Mouse (Mus musculus): ENCODE measurements around the gene Pomc. TPM values are rescaled to one million over a fixed set of nuclear protein-coding genes. Genes with fewer than 3 reads are reported as not detected.
A peak's percentile ranks its signal among the peaks of the same experiment; 100 is the strongest.
"Not testable (repeated sequence)": the region's sequence is repeated elsewhere in the genome, so short reads cannot be mapped to it uniquely, and the experiment has no call there.

Gene Pomc
- total and polyA plus RNA-seq, 3 experiments, result not detected

DNA sequence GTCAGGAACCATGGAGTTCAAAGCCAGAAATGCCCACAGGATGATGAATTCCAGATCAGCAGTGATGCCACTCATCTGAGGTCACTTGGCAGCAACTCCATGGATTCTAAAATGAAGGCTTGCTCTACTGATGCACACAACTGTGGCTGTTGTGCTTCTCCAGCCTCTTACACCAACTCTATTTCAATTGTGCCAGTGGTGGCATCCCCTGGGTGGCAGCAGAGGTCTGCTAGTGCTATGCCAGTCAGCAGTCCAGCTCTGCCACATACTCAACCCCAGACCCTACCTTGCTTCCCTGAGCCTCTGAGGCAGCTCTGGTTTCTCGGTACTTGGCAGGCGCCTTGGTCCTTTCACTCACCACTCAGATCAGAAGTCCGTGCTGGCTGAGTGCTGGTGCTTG lies 25.9 kb upstream of the Pomc start:
- H3K9me3 ChIP-seq (replicated peaks), result no peaks in the 10 kb centered on the region
- H3K27me3 ChIP-seq (ENCODE audit: insufficient read depth, low read length), result no peaks in the 10 kb centered on the region
- no peak for DNase-seq (ENCODE audit: low spot score)
- TF ChIP-seq TAL1 (conservative IDR thresholded peaks at IDR 0.05; ENCODE audit: low read depth, low read length) (no peak), POLR2AphosphoS5 (IDR thresholded peaks at IDR 0.05; ENCODE audit: insufficient replicate concordance, low read depth, low read length) (no peak), GATA2 (IDR thresholded peaks at IDR 0.05; ENCODE audit: borderline replicate concordance, low read depth, low read length) (no peak), CTCF (IDR thresholded peaks at IDR 0.05; ENCODE audit: low read depth, low read length) (no peak), GATA1 (IDR thresholded peaks at IDR 0.05; ENCODE audit: borderline replicate concordance, low read length) (no peak)
- H3K4me3 ChIP-seq (ENCODE audit: low read depth, low read length), result no peak overlapping the region
- no peaks in the 10 kb centered on the region for H3K4me1 ChIP-seq (ENCODE audit: insufficient read depth, low read depth, low read length)
- no peak for ATAC-seq (ENCODE audit: extremely low read depth, insufficient number of reproducible peaks, low FRiP score, poor library complexity, severe bottlenecking)
- no peaks in the 10 kb centered on the region for H3K36me3 ChIP-seq (replicated peaks)

GRCm38 (mm10) chr12:3930090-3930865 lies 24.5 kb upstream of the Pomc start:
- H3K4me3 ChIP-seq (ENCODE audit: low read depth, low read length); ATAC-seq (ENCODE audit: extremely low read depth, insufficient number of reproducible peaks, low FRiP score, poor library complexity, severe bottlenecking); DNase-seq (ENCODE audit: low spot score); H3K27me3 ChIP-seq (ENCODE audit: insufficient read depth, low read length); H3K36me3 ChIP-seq (replicated peaks); H3K9me3 ChIP-seq (replicated peaks); H3K4me1 ChIP-seq (ENCODE audit: insufficient read depth, low read depth, low read length): not testable (repeated sequence)

GRCm38 (mm10) chr12:3942026-3942425 lies 12.7 kb upstream of the Pomc start:
- no peak overlapping the region for H3K4me3 ChIP-seq (ENCODE audit: low read depth, low read length)
- no peaks in the 10 kb centered on the region for H3K9me3 ChIP-seq (replicated peaks)
- no peak for DNase-seq (ENCODE audit: low spot score)
- H3K27me3 ChIP-seq (ENCODE audit: insufficient read depth, low read length), result no peaks in the 10 kb centered on the region
- H3K36me3 ChIP-seq (replicated peaks), result no peaks in the 10 kb centered on the region
- TF ChIP-seq CTCF (IDR thresholded peaks at IDR 0.05; ENCODE audit: low read depth, low read length) (no peak), GATA1 (IDR thresholded peaks at IDR 0.05; ENCODE audit: borderline replicate concordance, low read length) (no peak), TAL1 (conservative IDR thresholded peaks at IDR 0.05; ENCODE audit: low read depth, low read length) (no peak), GATA2 (IDR thresholded peaks at IDR 0.05; ENCODE audit: borderline replicate concordance, low read depth, low read length) (no peak), POLR2AphosphoS5 (IDR thresholded peaks at IDR 0.05; ENCODE audit: insufficient replicate concordance, low read depth, low read length) (no peak)
- H3K4me1 ChIP-seq (ENCODE audit: insufficient read depth, low read depth, low read length), result no peaks in the 10 kb centered on the region
- ATAC-seq (ENCODE audit: extremely low read depth, insufficient number of reproducible peaks, low FRiP score, poor library complexity, severe bottlenecking), result no peak

- Histone ChIP-seq H3K4me3 (ENCODE audit: low read depth, low read length) (no peak overlapping the region), H3K36me3 (replicated peaks) (no peaks in the 10 kb centered on the region), H3K9me3 (replicated peaks) (no peaks in the 10 kb centered on the region), H3K27me3 (ENCODE audit: insufficient read depth, low read length) (no peaks in the 10 kb centered on the region), H3K4me1 (ENCODE audit: insufficient read depth, low read depth, low read length) (no peaks in the 10 kb centered on the region)
- ATAC-seq (ENCODE audit: extremely low read depth, insufficient number of reproducible peaks, low FRiP score, poor library complexity, severe bottlenecking) (no peak), DNase-seq (ENCODE audit: low spot score) (no peak)
- TF ChIP-seq CTCF (IDR thresholded peaks at IDR 0.05; ENCODE audit: low read depth, low read length) (no peak), POLR2AphosphoS5 (IDR thresholded peaks at IDR 0.05; ENCODE audit: insufficient replicate concordance, low read depth, low read length) (no peak), TAL1 (conservative IDR thresholded peaks at IDR 0.05; ENCODE audit: low read depth, low read length) (no peak), GATA1 (IDR thresholded peaks at IDR 0.05; ENCODE audit: borderline replicate concordance, low read length) (no peak), GATA2 (IDR thresholded peaks at IDR 0.05; ENCODE audit: borderline replicate concordance, low read depth, low read length) (no peak)
These were observed 10.2 kb upstream of the Pomc start for GRCm38 (mm10) chr12:3944454-3945073.

DNA sequence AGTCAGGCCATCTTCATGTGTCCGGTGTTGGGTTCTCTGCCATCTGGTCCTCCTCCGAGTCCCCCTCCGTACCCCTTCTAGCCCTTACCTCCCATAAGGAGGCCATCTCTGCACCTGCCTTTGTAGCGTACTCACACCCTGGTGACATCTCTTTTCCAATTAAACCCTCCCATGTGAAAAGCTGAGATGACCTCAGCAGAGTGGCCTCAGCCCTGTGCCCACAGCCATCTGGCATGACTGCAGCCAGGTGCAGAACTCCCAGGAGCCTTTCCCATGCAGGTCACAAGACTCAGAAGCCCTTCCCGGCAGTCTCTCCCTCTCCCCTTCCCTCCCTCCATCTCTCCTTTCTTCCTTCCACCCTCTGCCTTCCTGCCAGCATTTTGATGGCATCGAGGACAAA lies 7.2 kb upstream of the Pomc start:
- DNase-seq (ENCODE audit: low spot score), result no peak
- no peaks in the 10 kb centered on the region for H3K4me1 ChIP-seq (ENCODE audit: insufficient read depth, low read depth, low read length)
- no peaks in the 10 kb centered on the region for H3K27me3 ChIP-seq (ENCODE audit: insufficient read depth, low read length)

GRCm38 (mm10) chr12:3955371-3955770 lies 620 bp downstream of the Pomc start:
- Histone ChIP-seq H3K4me3 (ENCODE audit: low read depth, low read length) (no peak overlapping the region), H3K9me3 (replicated peaks) (no peaks in the 10 kb centered on the region), H3K36me3 (replicated peaks) (no peaks in the 10 kb centered on the region), H3K4me1 (ENCODE audit: insufficient read depth, low read depth, low read length) (no peaks in the 10 kb centered on the region), H3K27me3 (ENCODE audit: insufficient read depth, low read length) (no peaks in the 10 kb centered on the region)
- DNase-seq (ENCODE audit: low spot score) (peak; percentile 10), ATAC-seq (ENCODE audit: extremely low read depth, insufficient number of reproducible peaks, low FRiP score, poor library complexity, severe bottlenecking) (no peak)
- TF ChIP-seq POLR2AphosphoS5 (IDR thresholded peaks at IDR 0.05; ENCODE audit: insufficient replicate concordance, low read depth, low read length) (no peak), CTCF (IDR thresholded peaks at IDR 0.05; ENCODE audit: low read depth, low read length) (no peak), TAL1 (conservative IDR thresholded peaks at IDR 0.05; ENCODE audit: low read depth, low read length) (no peak), GATA1 (IDR thresholded peaks at IDR 0.05; ENCODE audit: borderline replicate concordance, low read length) (no peak), GATA2 (IDR thresholded peaks at IDR 0.05; ENCODE audit: borderline replicate concordance, low read depth, low read length) (no peak)

More for the DNA sequence above, 7.2 kb upstream of the Pomc start:
- Histone ChIP-seq H3K9me3 (replicated peaks) (no peaks in the 10 kb centered on the region), H3K4me3 (ENCODE audit: low read depth, low read length) (no peak overlapping the region), H3K36me3 (replicated peaks) (no peaks in the 10 kb centered on the region)
- TF ChIP-seq GATA2 (IDR thresholded peaks at IDR 0.05; ENCODE audit: borderline replicate concordance, low read depth, low read length) (no peak), POLR2AphosphoS5 (IDR thresholded peaks at IDR 0.05; ENCODE audit: insufficient replicate concordance, low read depth, low read length) (no peak), GATA1 (IDR thresholded peaks at IDR 0.05; ENCODE audit: borderline replicate concordance, low read length) (no peak), TAL1 (conservative IDR thresholded peaks at IDR 0.05; ENCODE audit: low read depth, low read length) (no peak), CTCF (IDR thresholded peaks at IDR 0.05; ENCODE audit: low read depth, low read length) (no peak)
- no peak for ATAC-seq (ENCODE audit: extremely low read depth, insufficient number of reproducible peaks, low FRiP score, poor library complexity, severe bottlenecking)
